Mouse (Mus musculus) kidney, embryonic 15.5 days (tissue): Measurements from ENCODE around the gene Akap8l. TPM values are rescaled to one million over a fixed set of nuclear protein-coding genes. Genes with fewer than 3 reads are reported as not detected.
A peak's percentile ranks its signal among the peaks of the same experiment; 100 is the strongest.

Experiments
- ATAC-seq: fragments of 200-750 bp; cut with Nextera tagmentation; replicated peaks from 2 replicates; pipeline ENCODE4 v1.8.0; 2017; ENCODE audit warnings: moderate TSS enrichment; ENCODE audit not compliant: low FRiP score
- H3K27ac ChIP-seq: fragments of 300-500 bp; sonication (generic); 2 replicates; pipeline ENCODE4 v1.5.1; 2015; ENCODE audit warnings: mild to moderate bottlenecking, inconsistent platforms
- H3K27me3 ChIP-seq: fragments of 300-500 bp; sonication (generic); 2 replicates; pipeline ENCODE4 v1.6.1; 2015; ENCODE audit warnings: inconsistent platforms
- H3K36me3 ChIP-seq: fragments of 300-500 bp; sonication (generic); 2 replicates; pipeline ENCODE4 v1.6.1; 2015; ENCODE audit warnings: inconsistent platforms
- H3K4me1 ChIP-seq: fragments of 300-500 bp; sonication (generic); 2 replicates; pipeline ENCODE4 v1.6.1; 2015; ENCODE audit warnings: inconsistent platforms
- H3K4me2 ChIP-seq: fragments of 300-500 bp; sonication (generic); 2 replicates; pipeline ENCODE4 v1.6.1; 2015; ENCODE audit warnings: moderate library complexity, mild to moderate bottlenecking, inconsistent platforms
- H3K4me3 ChIP-seq: fragments of 300-500 bp; sonication (generic); replicated peaks from 2 replicates; pipeline ENCODE4 v1.5.1; 2015; ENCODE audit warnings: mild to moderate bottlenecking, inconsistent platforms
- H3K9ac ChIP-seq: fragments of 300-500 bp; sonication (generic); 2 replicates; pipeline ENCODE4 v1.6.1; 2015; ENCODE audit warnings: mild to moderate bottlenecking, inconsistent platforms
- H3K9me3 ChIP-seq: fragments of 300-500 bp; sonication (generic); replicated peaks from 2 replicates; pipeline ENCODE4 v1.6.1; 2016; ENCODE audit warnings: inconsistent platforms
- WGBS: fragments of 180-500 bp; shearing (Covaris S2); methylation state at CpG from one replicate; pipeline ENCODE4 v1.1.7; 2015; ENCODE audit warnings: mixed read lengths; 5-methylcytosine and 5-hydroxymethylcytosine counted together
- polyA plus RNA-seq: library from polyadenylated mRNA; unstranded; fragments of >200 nt; fragmentation: Nextera tagmentation; extraction: Ambion mirVana; gene quantifications from 2 replicates; pipeline ENCODE4 v1.2.1, GENCODE M21; 2015

The Akap8l gene
- polyA plus RNA-seq: 109 and 128 TPM in 2 replicates

- Histone ChIP-seq H3K9ac (peak within 1 kb of the TSS; percentile 78), H3K4me1 (peaks cover 19% of the 10 kb centered on the region), H3K4me2 (peak within 1 kb of the TSS; percentile 66), H3K36me3 (peaks cover 26% of the 10 kb centered on the region), H3K9me3 (no peaks in the 10 kb centered on the region), H3K27ac (peak within 1 kb of the TSS; percentile 86), H3K27me3 (no peaks in the 10 kb centered on the region), H3K4me3 (peak within 1 kb of the TSS; percentile 79)
- WGBS: under 1% methylated on average over 37 of the region's 37 CpGs
- peak; percentile 98 for ATAC-seq
These were observed at the start of gene Akap8l for GRCm38 (mm10) chr17:32350382-32350983. TSS of gene Akap8l (minus strand) at chr17:32350607.

DNA sequence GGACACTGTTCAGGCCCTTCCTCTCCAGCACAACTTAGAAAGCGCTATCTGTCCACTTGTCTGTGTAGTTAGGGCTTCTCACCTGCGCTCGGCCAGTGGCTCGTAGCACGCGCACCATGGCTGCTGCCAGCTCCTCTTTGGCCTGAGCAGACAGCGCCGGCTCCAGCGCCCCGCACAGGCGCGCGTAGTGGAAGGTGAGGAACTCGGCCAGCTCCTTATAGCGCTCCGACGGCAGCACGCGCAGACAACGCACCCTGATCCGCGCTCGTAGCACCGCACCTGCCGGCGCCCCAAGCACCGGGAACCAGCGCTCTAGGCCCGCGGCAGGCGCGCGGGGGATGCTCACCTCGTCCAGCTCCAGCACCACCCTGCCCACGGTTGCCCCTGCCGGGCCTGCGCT, 45.9 kb upstream of the Akap8l start:
- Histone ChIP-seq H3K4me3 (peak overlapping the region; percentile 31), H3K4me1 (peaks cover 17% of the 10 kb centered on the region), H3K36me3 (no peaks in the 10 kb centered on the region), H3K9me3 (no peaks in the 10 kb centered on the region), H3K27ac (no peak overlapping the region), H3K4me2 (peak overlapping the region; percentile 60), H3K9ac (no peak overlapping the region), H3K27me3 (peaks cover 83% of the 10 kb centered on the region)
- 4% methylated on average over 35 of the region's 37 CpGs for WGBS
- ATAC-seq: peak; percentile 36; the same call in 1 of the 2 replicates

DNA sequence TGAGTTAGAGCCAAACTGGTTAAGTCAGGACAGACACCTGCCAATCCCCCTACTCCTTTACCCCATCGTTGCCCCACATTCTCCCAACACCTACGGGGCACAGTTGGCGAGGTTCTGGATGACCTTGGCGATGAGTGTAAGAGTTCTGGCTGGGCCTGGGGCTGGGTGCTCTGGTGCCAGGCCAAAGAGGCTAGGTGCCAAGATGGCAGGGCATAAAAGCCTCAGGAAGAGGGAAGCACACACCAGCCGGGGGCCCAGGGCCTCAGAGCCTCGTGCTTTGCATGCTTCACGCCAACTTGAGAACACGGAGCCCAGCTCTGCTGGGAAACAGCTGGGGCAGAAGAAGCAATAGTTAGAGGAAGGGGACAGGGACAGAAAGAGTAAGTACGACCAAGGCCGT, 43.5 kb upstream of the Akap8l start:
- Histone ChIP-seq H3K4me1 (peaks cover 17% of the 10 kb centered on the region), H3K4me2 (no peak overlapping the region), H3K27me3 (peaks cover 87% of the 10 kb centered on the region), H3K36me3 (no peaks in the 10 kb centered on the region), H3K9ac (no peak overlapping the region), H3K9me3 (no peaks in the 10 kb centered on the region), H3K27ac (no peak overlapping the region), H3K4me3 (no peak overlapping the region)
- 89% methylated on average over 10 of the region's 10 CpGs for WGBS
- no peak for ATAC-seq

GRCm38 (mm10) chr17:32389101-32389659, 38.8 kb upstream of the Akap8l start, which contains the start of gene Wiz:
TSS of gene Wiz (minus strand) at chr17:32389439.
- H3K4me1 ChIP-seq: peaks cover 30% of the 10 kb centered on the region
- H3K4me2 ChIP-seq: peak within 1 kb of the TSS; percentile 99
- ATAC-seq: peak; percentile 90
- WGBS: under 1% methylated on average over 23 of the region's 44 CpGs
- peak within 1 kb of the TSS; percentile 80 for H3K4me3 ChIP-seq
- H3K36me3 ChIP-seq: peaks cover 10% of the 10 kb centered on the region
- peaks cover 40% of the 10 kb centered on the region for H3K27me3 ChIP-seq
- peak within 1 kb of the TSS; percentile 73 for H3K9ac ChIP-seq
- no peaks in the 10 kb centered on the region for H3K9me3 ChIP-seq
- peak within 1 kb of the TSS; percentile 90 for H3K27ac ChIP-seq

DNA sequence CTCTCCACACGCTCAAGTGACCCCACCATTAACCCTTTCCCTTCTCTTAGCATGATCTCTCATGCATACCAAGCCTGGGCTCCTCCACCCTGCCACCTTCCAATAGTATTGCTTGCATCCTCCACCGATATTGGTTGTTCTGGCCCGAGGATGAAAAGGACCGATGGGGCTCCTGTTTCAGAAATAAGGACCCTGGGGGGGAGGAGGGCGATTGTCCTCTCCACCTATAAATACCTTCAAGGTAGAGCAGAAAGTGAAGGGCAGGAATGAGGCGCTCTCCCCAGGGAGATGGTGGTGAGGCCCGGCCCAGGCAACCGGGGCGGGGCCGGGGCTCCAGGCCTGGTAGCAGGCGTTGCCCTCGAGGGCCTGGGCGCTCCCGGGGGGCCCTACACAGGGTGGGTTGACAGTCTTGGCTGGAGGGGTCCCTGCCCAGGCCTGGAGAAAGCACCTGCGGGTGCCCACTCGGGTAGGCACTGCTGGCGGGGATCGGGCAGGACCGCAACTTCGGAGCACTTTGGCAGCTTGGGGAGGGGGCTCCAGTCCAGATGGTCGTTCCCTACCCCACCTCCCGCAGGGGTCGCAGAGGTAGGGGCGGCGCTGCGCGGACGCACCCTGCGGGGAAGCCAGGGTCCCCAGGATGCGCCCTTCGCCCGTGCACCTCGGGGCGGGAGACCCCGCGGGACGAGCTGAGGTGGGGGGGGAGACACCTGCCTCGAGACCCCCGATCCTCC, 38.1 kb upstream of the Akap8l start:
- Histone ChIP-seq H3K9ac (peak overlapping the region; percentile 73), H3K9me3 (no peaks in the 10 kb centered on the region), H3K36me3 (peaks cover 16% of the 10 kb centered on the region), H3K4me1 (peaks cover 30% of the 10 kb centered on the region), H3K4me2 (peak overlapping the region; percentile 99), H3K27me3 (peaks cover 33% of the 10 kb centered on the region), H3K27ac (peak overlapping the region; percentile 90), H3K4me3 (peak overlapping the region; percentile 80)
- ATAC-seq: peak; percentile 72
- 2% methylated on average over 39 of the region's 39 CpGs for WGBS

DNA sequence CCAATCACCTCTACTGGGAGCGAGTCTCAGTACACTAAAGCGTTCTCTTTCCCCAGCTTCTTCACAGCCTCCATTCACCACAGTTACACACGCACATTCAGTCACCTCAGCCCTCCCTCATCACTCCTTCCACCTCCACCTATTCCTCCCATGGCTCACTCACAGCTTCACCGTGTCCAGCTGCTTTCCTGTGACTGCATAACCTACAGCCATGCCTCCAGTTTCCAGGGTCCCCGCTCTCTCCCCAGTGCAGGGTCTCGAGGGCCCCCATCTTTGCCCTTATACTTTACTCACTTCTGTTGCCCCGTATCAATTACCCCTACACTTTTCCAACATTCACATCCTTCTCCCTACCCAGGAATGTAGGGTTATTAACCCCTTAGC, 37.6 kb upstream of the Akap8l start:
- Histone ChIP-seq H3K27ac (peak overlapping the region; percentile 90), H3K4me1 (peaks cover 30% of the 10 kb centered on the region), H3K27me3 (peaks cover 28% of the 10 kb centered on the region), H3K9me3 (no peaks in the 10 kb centered on the region), H3K9ac (no peak overlapping the region), H3K36me3 (peaks cover 22% of the 10 kb centered on the region), H3K4me2 (peak overlapping the region; percentile 99), H3K4me3 (peak overlapping the region; percentile 80)
- ATAC-seq: peak; percentile 10; the same call in 1 of the 2 replicates
- 14% methylated on average over 7 of the region's 7 CpGs for WGBS

GRCm38 (mm10) chr17:32386659-32387432, 36.4 kb upstream of the Akap8l start:
- no peak overlapping the region for H3K4me2 ChIP-seq
- 69% methylated on average over 9 of the region's 9 CpGs for WGBS
- H3K36me3 ChIP-seq: peaks cover 30% of the 10 kb centered on the region
- ATAC-seq: no peak
- H3K4me1 ChIP-seq: peaks cover 23% of the 10 kb centered on the region
- no peaks in the 10 kb centered on the region for H3K9me3 ChIP-seq
- H3K27me3 ChIP-seq: peaks cover 16% of the 10 kb centered on the region
- H3K4me3 ChIP-seq: no peak overlapping the region
- 0 out of 2 replicates have a peak overlapping the region, but pooled peaks have one; percentile 18 for H3K27ac ChIP-seq
- H3K9ac ChIP-seq: no peak overlapping the region

- WGBS: 84% methylated on average over 5 of the region's 5 CpGs
- ATAC-seq: no peak
- H3K9ac ChIP-seq: no peak overlapping the region
- peaks cover 21% of the 10 kb centered on the region for H3K4me1 ChIP-seq
- H3K9me3 ChIP-seq: no peaks in the 10 kb centered on the region
- peaks cover 31% of the 10 kb centered on the region for H3K36me3 ChIP-seq
- no peak overlapping the region for H3K27ac ChIP-seq
- H3K4me2 ChIP-seq: no peak overlapping the region
- no peak overlapping the region for H3K4me3 ChIP-seq
- no peaks in the 10 kb centered on the region for H3K27me3 ChIP-seq
These were observed 33.3 kb upstream of the Akap8l start for GRCm38 (mm10) chr17:32383661-32384060.

DNA sequence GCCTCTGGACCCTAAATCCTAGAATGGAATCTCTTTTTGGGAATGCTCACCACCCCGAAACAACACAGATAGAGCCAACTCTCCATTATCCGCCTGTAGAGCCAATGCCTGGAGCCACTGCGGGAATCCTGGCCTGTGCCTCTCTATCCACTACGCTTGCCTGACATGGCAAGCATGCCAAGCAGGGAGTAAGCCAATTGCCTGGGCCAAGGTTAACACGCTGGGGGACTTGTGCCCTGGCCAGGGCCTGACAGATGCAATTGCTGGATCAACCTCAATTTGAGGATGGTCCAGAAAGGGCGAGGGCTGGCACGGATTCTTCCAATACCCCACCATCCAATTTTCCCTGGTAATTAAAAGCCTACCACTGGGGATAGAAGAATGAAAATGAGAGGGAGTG, 32.2 kb upstream of the Akap8l start:
- Histone ChIP-seq H3K4me3 (no peak overlapping the region), H3K9me3 (no peaks in the 10 kb centered on the region)
- WGBS: 94% methylated on average over 7 of the region's 7 CpGs

GRCm38 (mm10) chr17:32378786-32379185, 28.4 kb upstream of the Akap8l start:
- WGBS: 70% methylated on average over 2 of the region's 2 CpGs
- no peaks in the 10 kb centered on the region for H3K9me3 ChIP-seq
- H3K36me3 ChIP-seq: peaks cover 38% of the 10 kb centered on the region
- no peak overlapping the region for H3K9ac ChIP-seq
- H3K4me2 ChIP-seq: no peak overlapping the region
- ATAC-seq: no peak
- H3K4me3 ChIP-seq: no peak overlapping the region
- H3K27me3 ChIP-seq: no peaks in the 10 kb centered on the region
- H3K4me1 ChIP-seq: peaks cover 13% of the 10 kb centered on the region
- H3K27ac ChIP-seq: no peak overlapping the region

More for the DNA sequence above, 32.2 kb upstream of the Akap8l start:
- Histone ChIP-seq H3K36me3 (peaks cover 42% of the 10 kb centered on the region), H3K9ac (no peak overlapping the region), H3K4me2 (no peak overlapping the region), H3K27me3 (no peaks in the 10 kb centered on the region), H3K27ac (no peak overlapping the region), H3K4me1 (peaks cover 12% of the 10 kb centered on the region)
- no peak for ATAC-seq

DNA sequence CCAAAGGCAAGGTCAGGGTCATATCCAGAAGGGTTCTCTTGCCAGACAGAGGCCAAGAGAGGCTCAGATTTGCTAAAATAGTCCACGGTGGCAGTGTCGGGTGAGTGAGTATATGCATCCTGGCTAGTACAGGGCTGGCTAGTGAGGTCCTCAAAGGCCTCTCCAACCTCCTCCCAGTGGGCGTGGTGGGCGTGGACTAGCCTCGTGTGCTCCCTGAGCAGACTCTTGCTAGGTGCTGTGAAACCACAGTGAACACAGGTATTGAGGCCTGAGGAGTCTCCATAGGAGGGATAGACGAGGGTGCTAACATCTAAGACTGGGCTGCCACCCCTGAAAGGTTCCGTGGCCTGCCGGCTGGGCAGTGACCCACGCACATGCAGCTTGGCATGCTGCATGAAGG, 26.7 kb upstream of the Akap8l start:
- Histone ChIP-seq H3K9me3 (no peaks in the 10 kb centered on the region), H3K9ac (no peak overlapping the region), H3K27ac (peak overlapping the region; percentile 10; the same call in 1 of the 2 replicates), H3K4me1 (peaks cover 13% of the 10 kb centered on the region), H3K27me3 (no peaks in the 10 kb centered on the region), H3K4me2 (no peak overlapping the region), H3K36me3 (peaks cover 22% of the 10 kb centered on the region), H3K4me3 (no peak overlapping the region)
- WGBS: 77% methylated on average over 9 of the region's 9 CpGs
- ATAC-seq: 0 out of 2 replicates have a peak, but pooled peaks have one; percentile 36
